Mouse (Mus musculus) liver, postnatal 0 days (tissue): ENCODE measurements at regions not wholly inside any gene's neighbourhood (a gene's known extent, or its start where the extent isn't known, plus 50 kb on each side); places are given as distances from the start of the nearest gene placed in this dataset.

Experiments used
- CTCF ChIP-seq: sonication (generic); IDR thresholded peaks from 2 replicates; pipeline ENCODE4 v1.5.1; 2016; ENCODE audit warnings: antibody characterized with exemption, low read depth
- EP300 ChIP-seq: IDR thresholded peaks from 2 replicates; pipeline ENCODE4 v1.6.1; 2016; ENCODE audit warnings: antibody characterized with exemption, low read depth, mild to moderate bottlenecking

DNA sequence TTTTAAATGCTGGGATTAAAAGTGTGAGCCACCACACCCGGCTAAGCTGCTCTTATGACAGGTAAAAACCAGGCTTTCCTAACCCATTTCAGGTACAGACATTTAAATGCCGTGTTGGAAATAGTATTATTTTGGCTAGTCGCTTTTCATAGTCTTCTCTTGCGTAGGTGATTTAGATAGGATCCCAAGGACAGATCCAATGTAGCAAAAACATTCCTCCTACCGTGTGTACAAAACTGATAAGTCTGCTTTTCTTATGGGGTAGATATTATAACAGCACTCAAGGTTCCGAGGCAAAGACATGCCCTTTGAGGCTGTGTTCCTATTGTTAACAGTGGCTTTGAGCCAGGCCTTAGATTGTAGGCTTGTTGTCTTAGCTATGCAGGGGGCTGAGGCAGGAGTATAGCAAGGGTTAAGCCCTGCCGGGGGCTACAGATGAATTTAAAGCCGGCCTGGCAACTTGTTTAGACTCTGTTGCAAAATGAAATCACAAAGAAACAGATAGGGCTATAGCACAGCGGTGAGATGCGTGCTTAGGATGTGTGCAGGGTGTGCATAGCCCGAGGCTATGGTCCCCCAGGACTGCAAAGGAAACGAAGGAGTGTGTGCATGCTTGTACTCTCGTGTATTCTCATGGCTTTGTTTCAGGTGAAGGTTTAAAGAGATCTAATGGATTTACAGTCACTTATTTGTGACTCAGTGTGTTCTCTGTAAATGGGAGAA is 57.7 kb upstream of the Commd8 start:
- TF ChIP-seq CTCF (no peak), EP300 (peak; percentile 78; the same call in 1 of the 2 replicates)
